Mouse (Mus musculus) limb, embryonic 14.5 days (tissue): ENCODE measurements at regions not wholly inside any gene's neighbourhood (a gene's known extent, or its start where the extent isn't known, plus 50 kb on each side); places are given as distances from the start of the nearest gene placed in this dataset.
A peak's percentile ranks its signal among the peaks of the same experiment; 100 is the strongest.

Experiments used
- ATAC-seq: fragments of 200-750 bp; cut with Nextera tagmentation; 2 replicates; pipeline ENCODE4 v1.8.0; 2017; ENCODE audit warnings: low read depth, moderate number of reproducible peaks, moderate TSS enrichment; ENCODE audit not compliant: low FRiP score
- DNase-seq: peaks from one replicate; pipeline ENCODE4 v3.0.0-alpha.2; 2015; ENCODE audit warnings: low spot score
- H3K27ac ChIP-seq: fragments of 300-500 bp; sonication (generic); replicated peaks from 2 replicates; pipeline ENCODE4 v1.5.1; 2014; ENCODE audit warnings: low read depth, mild to moderate bottlenecking, low read length, moderate library complexity, mixed read lengths
- H3K27me3 ChIP-seq: fragments of 300-500 bp; sonication (generic); 2 replicates; pipeline ENCODE4 v1.6.1; 2014; ENCODE audit warnings: low read length, mixed read lengths; ENCODE audit not compliant: control insufficient read depth, insufficient read depth
- H3K36me3 ChIP-seq: fragments of 300-500 bp; sonication (generic); 2 replicates; pipeline ENCODE4 v1.6.1; 2014; ENCODE audit warnings: mild to moderate bottlenecking, low read length, moderate library complexity, mixed read lengths; ENCODE audit not compliant: control insufficient read depth, insufficient read depth
- H3K4me1 ChIP-seq: fragments of 300-500 bp; sonication (generic); 2 replicates; pipeline ENCODE4 v1.6.1; 2014; ENCODE audit warnings: antibody characterized with exemption, low read length, mixed read lengths; ENCODE audit not compliant: control insufficient read depth, insufficient read depth
- H3K4me2 ChIP-seq: fragments of 300-500 bp; sonication (generic); replicated peaks from 2 replicates; pipeline ENCODE4 v1.6.1; 2014; ENCODE audit warnings: low read depth, mild to moderate bottlenecking, low read length, moderate library complexity; ENCODE audit not compliant: severe bottlenecking
- H3K4me3 ChIP-seq: fragments of 300-500 bp; sonication (generic); replicated peaks from 2 replicates; pipeline ENCODE4 v1.5.1; 2014; ENCODE audit warnings: low read length
- H3K9ac ChIP-seq: fragments of 300-500 bp; sonication (generic); 2 replicates; pipeline ENCODE4 v1.6.1; 2014; ENCODE audit warnings: mild to moderate bottlenecking, low read depth, low read length, moderate library complexity; ENCODE audit not compliant: severe bottlenecking
- H3K9me3 ChIP-seq: fragments of 300-500 bp; sonication (generic); 2 replicates; pipeline ENCODE4 v1.6.1; 2016; ENCODE audit warnings: low read length; ENCODE audit not compliant: control insufficient read depth
- POLR2A ChIP-seq: fragments of 200-500 bp; IDR thresholded peaks from 2 replicates; pipeline ENCODE4 v1.8.0; 2012; ENCODE audit warnings: inconsistent platforms, mild to moderate bottlenecking, moderate library complexity, borderline replicate concordance; ENCODE audit not compliant: insufficient read depth, insufficient read length; ENCODE audit errors: extremely low read depth
- WGBS: fragments of 180-500 bp; shearing (Covaris S2); extraction: QIAGEN DNeasy Blood & Tissue Kit; methylation state at CpG from one replicate; pipeline ENCODE4 v1.1.7; 2014; 5-methylcytosine and 5-hydroxymethylcytosine counted together

DNA sequence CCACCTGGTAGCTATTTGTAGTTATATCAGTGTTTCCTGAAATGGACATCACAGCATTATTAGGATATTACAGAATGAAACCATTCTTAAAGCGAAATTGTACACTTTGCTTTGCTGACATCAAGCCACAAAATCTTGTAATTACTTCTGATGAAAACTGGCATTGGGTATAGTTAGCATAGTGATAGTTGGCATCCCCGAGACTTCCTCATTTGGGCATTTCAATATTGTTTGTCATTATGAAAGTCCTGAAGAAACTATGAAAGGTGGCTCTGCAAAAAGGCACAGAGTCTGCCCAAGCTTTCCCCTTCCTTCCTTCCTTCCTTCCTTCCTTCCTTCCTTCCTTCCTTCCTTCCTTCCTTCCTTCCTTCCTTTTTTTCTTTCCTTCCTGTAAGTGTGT, 217.5 kb upstream of the Fggy start:
- H3K27me3 ChIP-seq: no peaks in the 10 kb centered on the region
- 84% methylated on average over 2 of the region's 2 CpGs for WGBS
- H3K4me3 ChIP-seq: no peak overlapping the region
- no peak overlapping the region for H3K9ac ChIP-seq
- no peak overlapping the region for H3K27ac ChIP-seq
- DNase-seq: no peak
- no peak for TF ChIP-seq POLR2A
- no peaks in the 10 kb centered on the region for H3K36me3 ChIP-seq
- no peaks in the 10 kb centered on the region for H3K4me1 ChIP-seq
- ATAC-seq: no peak
- H3K9me3 ChIP-seq: no peaks in the 10 kb centered on the region
- no peak overlapping the region for H3K4me2 ChIP-seq

- H3K9me3 ChIP-seq: no peaks in the 10 kb centered on the region
- no peak overlapping the region for H3K4me3 ChIP-seq
- WGBS: 71% methylated on average over 3 of the region's 3 CpGs
- DNase-seq (no peak), ATAC-seq (no peak)
- no peak overlapping the region for H3K4me2 ChIP-seq
- H3K27me3 ChIP-seq: no peaks in the 10 kb centered on the region
- peaks cover 1% of the 10 kb centered on the region; the same call in 1 of the 2 replicates for H3K4me1 ChIP-seq
- no peak for TF ChIP-seq POLR2A
- no peaks in the 10 kb centered on the region for H3K36me3 ChIP-seq
- H3K27ac ChIP-seq: no peak overlapping the region
- no peak overlapping the region for H3K9ac ChIP-seq
Measured at GRCm38 (mm10) chr4:95340926-95341325, 216.4 kb upstream of the Fggy start.

DNA sequence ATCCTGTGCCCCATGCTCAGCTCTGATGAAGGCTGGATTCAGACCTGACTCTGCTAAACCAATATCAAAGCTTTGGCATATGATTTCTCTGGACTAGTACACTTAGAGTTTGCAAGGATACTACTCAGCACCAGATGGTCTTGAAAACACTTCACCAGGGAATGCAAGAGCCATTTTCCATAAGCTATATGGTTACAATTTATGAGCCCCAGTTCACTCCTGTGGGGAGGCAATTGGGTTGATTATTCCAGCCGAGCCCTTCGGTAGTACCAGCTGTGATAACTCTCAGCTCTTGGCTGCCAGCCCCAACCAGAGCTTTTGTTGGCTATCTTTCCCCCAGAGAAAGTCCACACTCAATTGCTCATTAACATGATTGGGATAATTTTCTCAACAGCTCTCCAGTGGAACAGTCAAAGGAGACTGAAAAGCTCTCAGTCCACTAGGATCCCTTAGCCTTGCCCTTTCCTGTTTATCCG, 210.5 kb upstream of the Fggy start:
- no peaks in the 10 kb centered on the region for H3K9me3 ChIP-seq
- WGBS: 30% methylated on average over 3 of the region's 3 CpGs
- H3K4me2 ChIP-seq: no peak overlapping the region
- H3K4me1 ChIP-seq: peaks cover 20% of the 10 kb centered on the region
- no peaks in the 10 kb centered on the region for H3K36me3 ChIP-seq
- DNase-seq (peak; percentile 73), ATAC-seq (peak; percentile 91)
- H3K4me3 ChIP-seq: no peak overlapping the region
- H3K9ac ChIP-seq: no peak overlapping the region
- H3K27ac ChIP-seq: peak overlapping the region; percentile 65
- no peaks in the 10 kb centered on the region for H3K27me3 ChIP-seq
- no peak for TF ChIP-seq POLR2A

DNA sequence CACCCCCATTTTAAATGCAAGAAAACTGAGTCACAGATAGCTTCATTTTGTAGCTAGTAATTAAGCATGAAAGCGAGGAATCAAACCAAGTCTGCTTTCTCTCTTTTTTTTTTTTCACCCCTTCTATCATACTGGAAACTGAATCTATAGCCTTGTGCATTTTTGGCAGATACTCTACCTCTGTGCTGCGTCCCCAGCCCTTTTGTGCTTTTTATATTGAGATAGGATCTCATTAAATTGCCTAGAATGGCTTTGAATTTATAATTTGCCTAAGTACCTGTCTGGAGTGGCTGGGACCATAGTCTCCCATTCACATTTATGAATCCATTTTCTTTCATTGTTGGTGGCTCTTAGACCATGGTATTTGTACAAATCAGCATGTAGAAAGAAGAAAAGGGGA, 209.9 kb upstream of the Fggy start:
- H3K36me3 ChIP-seq: no peaks in the 10 kb centered on the region
- no peak overlapping the region for H3K4me2 ChIP-seq
- ATAC-seq: no peak
- 77% methylated on average over 2 of the region's 2 CpGs for WGBS
- H3K4me3 ChIP-seq: no peak overlapping the region
- H3K9me3 ChIP-seq: no peaks in the 10 kb centered on the region
- H3K9ac ChIP-seq: no peak overlapping the region
- peaks cover 20% of the 10 kb centered on the region for H3K4me1 ChIP-seq
- DNase-seq: no peak
- peak overlapping the region; percentile 65; the same call in 1 of the 2 replicates for H3K27ac ChIP-seq
- TF ChIP-seq POLR2A: no peak
- no peaks in the 10 kb centered on the region for H3K27me3 ChIP-seq

GRCm38 (mm10) chr4:95348405-95349123, 208.7 kb upstream of the Fggy start:
- ATAC-seq (no peak), DNase-seq (no peak)
- WGBS: 82% methylated on average over 4 of the region's 4 CpGs
- no peaks in the 10 kb centered on the region for H3K9me3 ChIP-seq
- no peak overlapping the region for H3K27ac ChIP-seq
- no peak overlapping the region for H3K9ac ChIP-seq
- no peaks in the 10 kb centered on the region for H3K27me3 ChIP-seq
- H3K4me1 ChIP-seq: peaks cover 20% of the 10 kb centered on the region
- TF ChIP-seq POLR2A: no peak
- H3K4me2 ChIP-seq: no peak overlapping the region
- no peak overlapping the region for H3K4me3 ChIP-seq
- H3K36me3 ChIP-seq: no peaks in the 10 kb centered on the region
